13 mouse cellular contexts compared by ENCODE assay signal in the genomic region with DNA sequence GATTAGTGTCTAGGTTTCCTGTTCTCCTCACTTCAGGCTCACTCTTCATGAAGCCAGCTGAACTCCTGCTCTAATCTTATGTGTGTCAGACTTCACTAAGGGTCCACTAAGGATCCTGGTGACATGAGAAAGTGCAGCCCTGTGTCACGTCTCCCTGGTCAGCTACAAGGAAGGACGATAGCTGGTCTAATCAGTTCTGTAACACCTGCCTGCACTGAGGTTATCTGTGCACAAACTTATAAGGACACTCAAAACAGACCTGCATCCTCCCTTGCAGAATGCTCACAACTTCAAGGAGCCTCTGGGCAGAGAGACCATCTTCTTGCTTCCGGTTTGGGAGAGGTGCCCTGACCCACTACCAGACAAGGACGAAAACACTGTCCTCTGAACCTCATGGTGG.
"Had no signal": no experiment of that assay in that cellular context is flagged by ENCODE, and none has a peak within 500 bp of the region (broad histone marks: within the 10 kb centered on the region; RNA-seq: fewer than 3 reads in every experiment).

No protein-coding gene starts in this region.

- H3K9ac ChIP-seq: limb, embryonic 12.5 days; midbrain, embryonic 13.5 days; neural tube, embryonic 15.5 days had no signal

- H3K27me3 ChIP-seq: limb, embryonic 12.5 days; midbrain, embryonic 13.5 days; neural tube, embryonic 15.5 days had no signal

- H3K36me3 ChIP-seq: limb, embryonic 12.5 days; midbrain, embryonic 13.5 days; neural tube, embryonic 15.5 days had no signal

- H3K4me1 ChIP-seq: neural tube, embryonic 15.5 days had no signal

- H3K9me3 ChIP-seq: limb, embryonic 12.5 days; midbrain, embryonic 13.5 days; neural tube, embryonic 15.5 days had no signal

- ATAC-seq: intestine, postnatal 0 days; midbrain, embryonic 13.5 days had no signal

- H3K4me2 ChIP-seq: limb, embryonic 12.5 days; midbrain, embryonic 13.5 days; neural tube, embryonic 15.5 days had no signal

- DNase-seq: kidney, adult 8-10 months; kidney, postnatal 36 days; layer of hippocampus, adult 9-11 months; layer of hippocampus, postnatal 36 days; thymus, adult 2 months; thymus, postnatal 25 days had no signal

- H3K4me3 ChIP-seq: limb, embryonic 12.5 days; midbrain, embryonic 13.5 days; myocyte; neural tube, embryonic 15.5 days had no signal

- H3K27ac ChIP-seq: kidney, postnatal 0 days; limb, embryonic 12.5 days; midbrain, embryonic 13.5 days; neural tube, embryonic 15.5 days; stomach, postnatal 0 days had no signal
